Mouse (Mus musculus) stomach, adult 2 months (tissue): ENCODE data around the gene Gm42878. TPM values are rescaled to one million over a fixed set of nuclear protein-coding genes. Genes with fewer than 3 reads are reported as not detected.

Experiments used
- polyA plus RNA-seq: library from polyadenylated mRNA; depleted of rRNA; stranded (reverse); fragments of >200 nt; gene quantifications from 2 replicates; pipeline ENCODE4 v1.2.3, GENCODE M21; 2012; rRNA removed

Gm42878 gene
- polyA plus RNA-seq, result not detected in 2 replicates

GRCm38 (mm10) chr5:121544910-121545792, at the start of gene Gm42878, which contains the start of gene Adam1a:
TSS of gene Gm42878 (minus strand) at chr5:121545482.
TSS of gene Adam1a (minus strand) at chr5:121545482.

GRCm38 (mm10) chr5:121593451-121594401, 48.4 kb upstream of the Gm42878 start, which contains the start of gene Aldh2:
TSS of gene Aldh2 (minus strand) at chr5:121593824.

GRCm38 (mm10) chr5:121545793-121546529, 679 bp upstream of the Gm42878 start, which contains the start of gene Mapkapk5:
TSS of gene Mapkapk5 (minus strand) at chr5:121545905.

GRCm38 (mm10) chr5:121503231-121503630, 42.1 kb downstream of the Gm42878 start, which contains the start of gene Adam1b:
TSS of gene Adam1b (minus strand) at chr5:121503435.

Other genes starting within 250 kb of the Gm42878 start
- gene Trafd1, start 159.8 kb downstream of the Gm42878 start, polyA plus RNA-seq, result 21.6 and 27.4 TPM in 2 replicates
- 2.1 and 3.7 TPM in 2 replicates for gene Naa25, start 147.5 kb downstream of the Gm42878 start, polyA plus RNA-seq
- gene Tmem116, start 93.6 kb downstream of the Gm42878 start, polyA plus RNA-seq, result 1.7 and 1.8 TPM in 2 replicates
- gene Erp29, start 93.0 kb downstream of the Gm42878 start, polyA plus RNA-seq, result 14.7 and 18.7 TPM in 2 replicates
- not detected in 2 replicates for gene Adam1b, start 42.0 kb downstream of the Gm42878 start, polyA plus RNA-seq
- gene Adam1a, start within 50 bp of the Gm42878 start, polyA plus RNA-seq, result 0.66 and 1.3 TPM in 2 replicates
- 7.4 and 8.5 TPM in 2 replicates for gene Mapkapk5, start 423 bp upstream of the Gm42878 start, polyA plus RNA-seq
- 326 and 343 TPM in 2 replicates for gene Aldh2, start 48.3 kb upstream of the Gm42878 start, polyA plus RNA-seq
- 2.2 and 2.5 TPM in 2 replicates for gene Acad12, start 73.5 kb upstream of the Gm42878 start, polyA plus RNA-seq
- gene Acad10, start 115.0 kb upstream of the Gm42878 start, polyA plus RNA-seq, result 2.0 and 2.2 TPM in 2 replicates
- 9.2 and 10.1 TPM in 2 replicates for gene Brap, start 115.1 kb upstream of the Gm42878 start, polyA plus RNA-seq
- gene Atxn2, start 165.9 kb upstream of the Gm42878 start, polyA plus RNA-seq, result 62.7 and 68.1 TPM in 2 replicates